Mouse (Mus musculus) testis, adult 2 months (tissue): ENCODE results near the gene Mrpl28. TPM values are rescaled to one million over a fixed set of nuclear protein-coding genes. Genes with fewer than 3 reads are reported as not detected.
A peak's percentile ranks its signal among the peaks of the same experiment; 100 is the strongest.

Experiments
- H3K27ac ChIP-seq: fragments of 200-500 bp; 2 replicates; pipeline ENCODE4 v1.5.1; 2012; ENCODE audit warnings: low read depth, low read length; ENCODE audit not compliant: control insufficient read depth, insufficient read depth
- H3K27me3 ChIP-seq: fragments of 200-500 bp; 2 replicates; pipeline ENCODE4 v1.6.1; 2012; ENCODE audit warnings: mild to moderate bottlenecking, low read length, moderate library complexity; ENCODE audit not compliant: control insufficient read depth, insufficient read depth
- H3K36me3 ChIP-seq: fragments of 200-500 bp; 2 replicates; pipeline ENCODE4 v1.6.1; 2012; ENCODE audit warnings: mild to moderate bottlenecking, low read length; ENCODE audit not compliant: control insufficient read depth, insufficient read depth
- H3K4me1 ChIP-seq: fragments of 200-500 bp; 2 replicates; pipeline ENCODE4 v1.6.1; 2012; ENCODE audit warnings: low read length; ENCODE audit not compliant: control insufficient read depth, insufficient read depth
- H3K4me3 ChIP-seq: fragments of 200-500 bp; 2 replicates; pipeline ENCODE4 v1.5.1; 2012; ENCODE audit warnings: low read depth, mild to moderate bottlenecking, low read length, moderate library complexity, mixed read lengths; ENCODE audit not compliant: control insufficient read depth
- CTCF ChIP-seq: fragments of 200-500 bp; IDR thresholded peaks from 2 replicates; pipeline ENCODE4 v1.5.1; 2012; ENCODE audit warnings: low read depth, mild to moderate bottlenecking, inconsistent platforms, low read length, moderate library complexity; ENCODE audit not compliant: control insufficient read depth, insufficient read depth, insufficient replicate concordance
- POLR2A ChIP-seq: fragments of 200-500 bp; IDR thresholded peaks from 2 replicates; pipeline ENCODE4 v1.6.1; 2012; ENCODE audit warnings: low read depth, mild to moderate bottlenecking, inconsistent platforms, low read length, moderate library complexity; ENCODE audit not compliant: control insufficient read depth
- polyA plus RNA-seq: library from polyadenylated mRNA; depleted of rRNA; stranded (reverse); fragments of >200 nt; gene quantifications from 2 replicates; pipeline ENCODE4 v1.2.3, GENCODE M21; 2012

The Mrpl28 gene
- polyA plus RNA-seq, 1 experiment: 30.4 TPM

DNA sequence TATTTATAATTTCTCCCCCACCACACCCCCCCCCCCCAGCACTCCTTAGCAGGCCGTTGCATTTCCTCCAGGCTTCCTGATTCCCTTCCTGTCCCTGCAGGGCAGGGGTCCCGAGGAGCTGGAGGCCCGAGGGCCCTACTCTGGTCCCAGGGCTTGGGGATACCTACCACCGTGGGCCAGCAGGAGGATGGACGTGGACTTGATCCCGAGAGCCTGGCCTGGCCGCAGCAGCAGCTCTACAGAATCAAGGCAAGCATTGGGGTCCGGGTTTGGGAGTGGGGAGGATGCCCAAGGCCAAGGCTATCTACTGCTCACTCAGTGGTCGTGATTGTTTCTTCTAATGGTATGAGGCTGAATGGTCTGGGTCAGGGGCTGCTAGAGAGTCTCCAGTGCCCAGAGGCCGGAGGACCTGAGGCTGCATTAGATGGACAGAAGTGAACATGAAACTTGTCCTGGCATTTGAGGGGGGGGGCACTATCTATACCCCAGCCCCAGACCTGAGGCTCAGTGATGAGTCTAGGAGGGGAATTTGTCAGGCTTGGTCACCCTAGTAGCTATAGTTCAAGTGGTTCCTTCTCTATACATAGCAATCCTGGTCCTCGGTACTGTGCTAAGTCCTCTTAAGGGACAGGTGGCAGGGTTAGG lies 13.9 kb downstream of the Mrpl28 start:
- Histone ChIP-seq H3K36me3 (no peaks in the 10 kb centered on the region), H3K27ac (no peak overlapping the region), H3K4me3 (no peak overlapping the region), H3K27me3 (no peaks in the 10 kb centered on the region), H3K4me1 (peaks cover 8% of the 10 kb centered on the region)
- TF ChIP-seq CTCF (no peak), POLR2A (no peak)

DNA sequence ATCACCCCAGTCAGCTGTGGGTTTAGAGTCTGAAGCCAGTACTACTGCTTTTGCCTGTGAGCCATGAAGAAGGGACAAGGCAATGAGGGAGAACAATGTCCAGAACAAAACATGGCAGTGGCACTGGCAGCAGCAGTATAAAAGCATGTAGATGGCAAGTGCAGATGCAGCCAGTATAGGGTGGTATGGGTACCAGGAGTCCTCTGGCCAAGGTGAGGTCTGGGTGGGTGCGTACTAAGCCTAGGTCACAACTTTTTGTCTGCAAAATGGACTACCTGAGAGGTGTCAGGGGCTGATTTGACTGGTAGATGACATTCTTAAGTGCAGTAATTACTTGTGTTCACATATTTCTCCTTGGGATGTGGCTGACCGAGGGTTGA lies 14.4 kb downstream of the Mrpl28 start:
- Histone ChIP-seq H3K27me3 (no peaks in the 10 kb centered on the region), H3K4me3 (peak overlapping the region; percentile 98), H3K27ac (peak overlapping the region; percentile 83), H3K36me3 (no peaks in the 10 kb centered on the region), H3K4me1 (peaks cover 8% of the 10 kb centered on the region)
- TF ChIP-seq CTCF (no peak), POLR2A (no peak)

DNA sequence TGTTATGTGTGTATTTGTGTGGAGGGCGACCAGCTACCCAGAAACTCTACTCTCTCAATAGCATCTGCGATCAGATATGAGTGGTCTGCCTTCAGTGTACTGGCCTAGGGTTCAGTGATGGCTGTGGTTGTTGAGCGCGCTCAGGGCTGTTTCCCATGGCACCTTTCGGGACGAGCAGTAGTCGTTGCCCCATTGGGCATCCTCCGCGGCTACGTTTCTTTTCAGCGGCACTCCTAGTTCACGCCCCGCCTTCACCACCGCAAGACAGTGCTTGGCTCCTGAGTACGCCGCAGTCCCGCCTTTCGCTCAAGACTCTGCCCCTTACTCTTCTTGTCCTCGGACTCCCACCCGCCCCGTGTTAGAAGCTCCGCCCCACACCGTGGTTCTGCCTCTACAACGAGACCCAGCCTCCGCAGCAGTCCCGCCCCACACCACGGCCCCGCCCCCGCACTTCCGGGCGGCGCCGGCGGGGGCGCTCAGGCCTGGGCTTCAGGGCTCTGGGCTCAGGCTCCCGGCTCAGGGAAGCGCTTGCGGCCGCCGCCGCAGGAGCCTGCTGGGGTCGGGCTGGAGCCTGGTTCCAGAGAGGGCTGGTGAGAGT lies 15.0 kb downstream of the Mrpl28 start, which contains the start of gene Axin1:
Axin1 (plus strand) TSS at position 450 of the 598 bp plus-strand sequence.
- TF ChIP-seq CTCF (0 out of 2 replicates have a peak, but pooled peaks have one; percentile 9), POLR2A (peak; percentile 66)
- Histone ChIP-seq H3K27me3 (no peaks in the 10 kb centered on the region), H3K4me1 (peaks cover 8% of the 10 kb centered on the region), H3K4me3 (peak within 1 kb of the TSS; percentile 98), H3K27ac (peak within 1 kb of the TSS; percentile 86), H3K36me3 (no peaks in the 10 kb centered on the region; the same call in 1 of the 2 replicates)

DNA sequence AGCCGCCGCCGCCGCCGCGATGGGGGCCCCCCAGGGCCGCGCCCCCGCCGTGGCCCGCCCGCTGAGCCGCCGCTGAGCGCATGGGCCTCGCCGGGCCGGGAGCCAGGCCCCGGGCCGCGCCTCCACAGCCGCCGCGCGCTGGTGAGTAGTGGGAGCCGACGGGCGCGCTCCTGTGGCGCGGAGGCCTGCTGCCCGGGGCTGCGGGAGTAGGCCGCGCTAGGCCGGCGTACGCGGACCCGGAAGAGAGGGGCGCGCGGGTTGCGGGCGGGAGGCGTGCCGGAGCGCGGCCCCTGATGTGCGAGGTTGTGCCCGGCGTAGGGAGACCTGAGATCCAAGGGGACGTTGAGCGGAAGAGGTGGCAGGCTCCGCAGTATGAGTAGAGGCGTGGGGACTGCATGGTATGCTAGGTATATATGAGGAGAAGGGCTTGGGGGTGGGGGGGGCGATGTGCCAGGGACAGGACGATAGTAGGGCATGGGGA lies 15.6 kb downstream of the Mrpl28 start:
- peaks cover 8% of the 10 kb centered on the region for H3K4me1 ChIP-seq
- no peak for TF ChIP-seq CTCF
- no peaks in the 10 kb centered on the region for H3K27me3 ChIP-seq
- H3K27ac ChIP-seq: peak overlapping the region; percentile 86
- peak overlapping the region; percentile 98 for H3K4me3 ChIP-seq
- no peaks in the 10 kb centered on the region; the same call in 1 of the 2 replicates for H3K36me3 ChIP-seq

DNA sequence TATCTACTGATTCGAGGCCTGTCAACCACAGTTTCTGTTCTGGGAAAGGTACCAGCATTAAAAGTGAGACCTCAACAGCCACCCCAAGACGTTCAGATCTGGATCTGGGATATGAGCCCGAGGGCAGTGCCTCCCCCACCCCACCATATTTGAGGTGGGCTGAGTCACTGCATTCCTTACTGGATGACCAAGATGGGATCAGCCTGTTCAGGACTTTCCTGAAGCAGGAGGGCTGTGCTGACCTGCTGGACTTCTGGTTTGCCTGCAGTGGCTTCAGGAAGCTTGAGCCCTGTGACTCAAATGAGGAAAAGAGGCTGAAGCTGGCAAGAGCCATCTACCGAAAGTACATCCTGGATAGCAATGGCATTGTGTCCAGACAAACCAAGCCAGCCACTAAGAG lies 19.5 kb downstream of the Mrpl28 start:
- Histone ChIP-seq H3K27me3 (no peaks in the 10 kb centered on the region), H3K27ac (no peak overlapping the region), H3K36me3 (no peaks in the 10 kb centered on the region; the same call in 1 of the 2 replicates), H3K4me3 (no peak overlapping the region), H3K4me1 (peaks cover under 1% of the 10 kb centered on the region)
- no peak for TF ChIP-seq CTCF
- no peak for TF ChIP-seq POLR2A

DNA sequence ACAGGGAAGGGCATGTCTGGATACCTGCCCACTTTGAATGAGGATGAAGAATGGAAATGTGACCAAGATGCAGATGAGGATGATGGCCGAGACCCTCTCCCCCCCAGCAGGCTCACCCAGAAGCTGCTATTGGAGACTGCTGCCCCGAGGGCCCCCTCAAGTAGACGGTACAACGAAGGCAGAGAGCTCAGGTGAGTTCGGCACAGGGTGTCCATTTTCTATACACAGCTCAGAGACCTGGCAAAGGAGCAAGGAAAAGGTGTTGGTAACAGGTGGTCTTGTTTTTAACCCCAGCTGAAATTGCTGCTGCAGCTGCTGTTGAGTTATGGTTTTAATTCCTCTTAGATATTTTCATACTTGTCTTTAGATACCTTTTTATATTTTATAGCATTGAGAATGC lies 20.1 kb downstream of the Mrpl28 start:
- H3K36me3 ChIP-seq: no peaks in the 10 kb centered on the region; the same call in 1 of the 2 replicates

DNA sequence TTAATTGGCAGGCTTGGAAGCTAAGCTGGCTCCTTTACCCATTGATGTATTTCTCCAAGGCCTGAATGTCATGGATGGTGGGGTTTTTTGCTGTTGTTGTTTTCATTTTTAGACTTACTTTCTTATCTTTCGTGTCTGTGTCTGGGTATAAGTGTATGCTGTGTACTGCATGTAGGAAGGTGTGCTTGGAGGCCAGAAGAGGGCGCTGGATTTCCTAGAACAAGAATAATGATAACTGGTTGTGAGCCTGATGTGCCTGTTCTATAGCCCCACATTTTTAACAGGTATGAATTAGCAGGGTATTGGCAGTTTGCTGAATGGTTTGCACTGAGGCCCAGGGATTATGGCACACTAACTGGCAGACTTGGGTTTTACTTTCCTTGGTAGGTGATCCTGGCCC lies 25.8 kb downstream of the Mrpl28 start:
- H3K27me3 ChIP-seq: no peaks in the 10 kb centered on the region
- no peak for TF ChIP-seq CTCF
- no peak for TF ChIP-seq POLR2A
- H3K4me1 ChIP-seq: no peaks in the 10 kb centered on the region
- no peak overlapping the region for H3K4me3 ChIP-seq
- no peaks in the 10 kb centered on the region for H3K36me3 ChIP-seq
- H3K27ac ChIP-seq: no peak overlapping the region

More for the DNA sequence above, 20.1 kb downstream of the Mrpl28 start:
- TF ChIP-seq CTCF (no peak), POLR2A (no peak)
- H3K27ac ChIP-seq: no peak overlapping the region
- H3K4me1 ChIP-seq: no peaks in the 10 kb centered on the region; the same call in 1 of the 2 replicates
- no peaks in the 10 kb centered on the region for H3K27me3 ChIP-seq
- H3K4me3 ChIP-seq: no peak overlapping the region
